Mouse (Mus musculus) ES-E14 (cell line): ENCODE measurements around the gene Gna14.

Experiments
- CHD2 ChIP-seq: IDR thresholded peaks from 2 replicates; pipeline ENCODE4 v1.6.1; 2014; ENCODE audit warnings: mild to moderate bottlenecking, low read depth, low read length, inconsistent platforms
- HCFC1 ChIP-seq: IDR thresholded peaks from 2 replicates; pipeline ENCODE4 v1.6.1; 2012; ENCODE audit warnings: low read length, inconsistent platforms, borderline replicate concordance; ENCODE audit not compliant: insufficient read depth
- MAFK ChIP-seq: IDR thresholded peaks from 2 replicates; pipeline ENCODE4 v1.6.1; 2014; ENCODE audit warnings: mild to moderate bottlenecking, low read depth, low read length, inconsistent platforms; ENCODE audit not compliant: insufficient read depth
- ZC3H11A ChIP-seq: IDR thresholded peaks from 2 replicates; pipeline ENCODE4 v1.6.1; 2012; ENCODE audit warnings: low read depth, mild to moderate bottlenecking, inconsistent platforms, low read length, borderline replicate concordance
- ZNF384 ChIP-seq: IDR thresholded peaks from 2 replicates; pipeline ENCODE4 v1.6.1; 2012; ENCODE audit warnings: low read depth, low read length, inconsistent platforms

DNA sequence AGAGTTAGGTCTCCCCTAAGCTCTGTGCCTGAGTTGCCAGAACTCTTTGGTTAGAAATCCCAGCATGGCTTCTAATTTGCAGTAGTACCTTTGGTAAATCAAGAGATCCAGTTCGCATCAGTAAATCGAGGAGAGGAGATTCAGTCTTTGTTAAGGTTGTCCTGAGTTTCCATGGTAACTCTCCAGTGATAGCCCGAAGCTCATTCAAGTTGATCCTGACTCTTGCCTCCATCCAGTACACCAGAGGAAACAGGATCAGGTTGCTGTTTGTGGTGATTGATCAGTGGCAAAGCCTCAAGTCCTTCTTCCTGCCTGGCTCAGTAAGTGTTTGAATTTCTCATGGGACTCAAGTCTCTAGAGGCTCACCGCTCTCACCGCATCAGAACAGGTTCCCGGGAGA is 24.7 kb downstream of the Gna14 start:
- TF ChIP-seq ZC3H11A = no peak
- no peak for TF ChIP-seq CHD2
- TF ChIP-seq MAFK = no peak
- TF ChIP-seq ZNF384 = no peak
- no peak for TF ChIP-seq HCFC1
